Mouse (Mus musculus) thymus, adult 2 months (tissue): Measurements from ENCODE around the gene Uncx.

Source experiments
- CTCF ChIP-seq: fragments of 200-500 bp; IDR thresholded peaks from 2 replicates; pipeline ENCODE4 v1.5.1; 2012; ENCODE audit warnings: mild to moderate bottlenecking, control low read depth, low read length, moderate library complexity, borderline replicate concordance; ENCODE audit not compliant: control insufficient read depth, poor library complexity, insufficient read depth; ENCODE audit errors: extremely low read depth
- POLR2A ChIP-seq: fragments of 200-500 bp; IDR thresholded peaks from 2 replicates; pipeline ENCODE4 v1.6.1; 2012; ENCODE audit warnings: mild to moderate bottlenecking, low read length, control low read depth, moderate library complexity; ENCODE audit not compliant: control insufficient read depth, poor library complexity, insufficient read depth; ENCODE audit errors: extremely low read depth

DNA sequence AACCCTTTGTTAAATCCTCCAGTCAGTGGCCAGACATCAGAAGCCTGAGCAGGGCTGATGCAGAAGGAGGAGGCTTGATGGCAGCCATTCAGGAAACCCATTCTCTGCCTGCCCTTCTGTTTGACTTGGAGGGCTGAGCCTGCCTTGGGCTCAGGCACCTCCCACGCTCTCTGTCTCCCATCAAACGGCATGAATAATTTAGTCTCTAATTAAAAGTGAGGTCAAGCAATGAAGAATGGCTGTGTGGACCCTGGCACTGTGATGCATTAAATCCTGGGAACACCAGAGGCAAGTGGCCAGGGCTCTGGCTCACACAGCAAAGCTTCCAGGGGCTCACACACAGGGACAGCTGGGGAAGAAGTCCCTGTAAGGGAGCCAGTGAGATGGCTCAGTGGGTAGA lies 24.8 kb downstream of the Uncx start:
- TF ChIP-seq CTCF (no peak), POLR2A (no peak)
